Mouse (Mus musculus) forebrain, embryonic 10.5 days (tissue): ENCODE measurements around the gene Vps13a. TPM values are rescaled to one million over a fixed set of nuclear protein-coding genes. Genes with fewer than 3 reads are reported as not detected.
A peak's percentile ranks its signal among the peaks of the same experiment; 100 is the strongest.
"Not testable (repeated sequence)": the region's sequence is repeated elsewhere in the genome, so short reads cannot be mapped to it uniquely, and the experiment has no call there.

ENCODE experiments used
- DNase-seq: peaks from one replicate; pipeline ENCODE4 v3.0.0-alpha.2; 2017; ENCODE audit warnings: low spot score; ENCODE audit errors: extremely low spot score
- H3K27ac ChIP-seq: fragments of 300-500 bp; sonication (generic); 2 replicates; pipeline ENCODE4 v1.5.1; 2016; ENCODE audit warnings: mild to moderate bottlenecking
- H3K27me3 ChIP-seq: fragments of 300-500 bp; sonication (generic); 2 replicates; pipeline ENCODE4 v1.6.1; 2016; ENCODE audit warnings: mild to moderate bottlenecking; ENCODE audit not compliant: poor library complexity, severe bottlenecking
- H3K36me3 ChIP-seq: fragments of 300-500 bp; sonication (generic); replicated peaks from 2 replicates; pipeline ENCODE4 v1.6.1; 2016; ENCODE audit warnings: mild to moderate bottlenecking, moderate library complexity
- H3K4me1 ChIP-seq: fragments of 300-500 bp; sonication (generic); 2 replicates; pipeline ENCODE4 v1.6.1; 2016
- H3K4me3 ChIP-seq: fragments of 300-500 bp; sonication (generic); 2 replicates; pipeline ENCODE4 v1.5.1; 2016; ENCODE audit warnings: mild to moderate bottlenecking, moderate library complexity
- H3K9me3 ChIP-seq: fragments of 300-500 bp; sonication (generic); 2 replicates; pipeline ENCODE4 v1.6.1; 2016; ENCODE audit warnings: mild to moderate bottlenecking, moderate library complexity
- WGBS: fragments of 180-500 bp; shearing (Covaris S2); methylation state at CpG from one replicate; pipeline ENCODE4 v1.1.7; 2016; 5-methylcytosine and 5-hydroxymethylcytosine counted together
- polyA plus RNA-seq: library from polyadenylated mRNA; unstranded; fragments of >200 nt; fragmentation: Nextera tagmentation; extraction: Ambion mirVana; gene quantifications from 2 replicates; pipeline ENCODE4 v1.2.1, GENCODE M21; 2016

The Vps13a gene
- polyA plus RNA-seq, 1 experiment from 2014 or later = 12.7 TPM

- H3K4me1 ChIP-seq = peaks cover 11% of the 10 kb centered on the region
- WGBS = 26% methylated on average over 3 of the region's 3 CpGs
- no peaks in the 10 kb centered on the region for H3K36me3 ChIP-seq
- H3K27ac ChIP-seq = no peak overlapping the region
- peaks cover 19% of the 10 kb centered on the region for H3K27me3 ChIP-seq
- H3K4me3 ChIP-seq = no peak overlapping the region
- no peak for DNase-seq
- H3K9me3 ChIP-seq = no peaks in the 10 kb centered on the region
Observed at GRCm38 (mm10) chr19:16784879-16785278, 4.1 kb upstream of the Vps13a start.

GRCm38 (mm10) chr19:16781406-16782019 lies 780 bp upstream of the Vps13a start:
- WGBS = 14% methylated on average over 10 of the region's 10 CpGs
- H3K4me1 ChIP-seq = peaks cover 18% of the 10 kb centered on the region
- H3K27ac ChIP-seq = peak overlapping the region; percentile 87
- H3K4me3 ChIP-seq = peak overlapping the region; percentile 79
- H3K36me3 ChIP-seq = no peaks in the 10 kb centered on the region
- H3K27me3 ChIP-seq = peaks cover 27% of the 10 kb centered on the region
- no peaks in the 10 kb centered on the region for H3K9me3 ChIP-seq
- no peak for DNase-seq

GRCm38 (mm10) chr19:16780251-16780783 lies 416 bp downstream of the Vps13a start:
- H3K4me1 ChIP-seq = peaks cover 18% of the 10 kb centered on the region
- peak; percentile 51 for DNase-seq
- peak overlapping the region; percentile 79 for H3K4me3 ChIP-seq
- peak overlapping the region; percentile 87 for H3K27ac ChIP-seq
- H3K27me3 ChIP-seq = peaks cover 27% of the 10 kb centered on the region
- H3K36me3 ChIP-seq = no peaks in the 10 kb centered on the region
- WGBS = under 1% methylated on average over 55 of the region's 55 CpGs
- H3K9me3 ChIP-seq = no peaks in the 10 kb centered on the region

GRCm38 (mm10) chr19:16779786-16780185 lies 947 bp downstream of the Vps13a start:
- Histone ChIP-seq H3K27me3 (peaks cover 27% of the 10 kb centered on the region), H3K36me3 (no peaks in the 10 kb centered on the region), H3K4me1 (peaks cover 18% of the 10 kb centered on the region), H3K27ac (0 out of 2 replicates have a peak overlapping the region, but pooled peaks have one; percentile 87), H3K4me3 (peak overlapping the region; percentile 79), H3K9me3 (no peaks in the 10 kb centered on the region)
- DNase-seq = no peak
- 18% methylated on average over 8 of the region's 8 CpGs for WGBS

GRCm38 (mm10) chr19:16779281-16779680 lies 1.5 kb downstream of the Vps13a start:
- Histone ChIP-seq H3K27ac (no peak overlapping the region), H3K9me3 (no peaks in the 10 kb centered on the region), H3K27me3 (peaks cover 27% of the 10 kb centered on the region), H3K4me1 (peaks cover 18% of the 10 kb centered on the region), H3K36me3 (no peaks in the 10 kb centered on the region), H3K4me3 (peak overlapping the region; percentile 79; the same call in 1 of the 2 replicates)
- no peak for DNase-seq
- WGBS = 71% methylated on average over 5 of the region's 5 CpGs

GRCm38 (mm10) chr19:16778578-16778977 lies 2.2 kb downstream of the Vps13a start:
- DNase-seq = no peak
- WGBS = 88% methylated on average over 6 of the region's 6 CpGs
- no peaks in the 10 kb centered on the region for H3K9me3 ChIP-seq

GRCm38 (mm10) chr19:16777901-16778300 lies 2.8 kb downstream of the Vps13a start:
- Histone ChIP-seq H3K4me1 (peaks cover 18% of the 10 kb centered on the region), H3K9me3 (no peaks in the 10 kb centered on the region), H3K27me3 (peaks cover 21% of the 10 kb centered on the region), H3K36me3 (no peaks in the 10 kb centered on the region), H3K27ac (no peak overlapping the region), H3K4me3 (no peak overlapping the region)
- WGBS = 79% methylated on average over 3 of the region's 3 CpGs
- DNase-seq = no peak

More at GRCm38 (mm10) chr19:16778578-16778977, 2.2 kb downstream of the Vps13a start:
- peaks cover 27% of the 10 kb centered on the region for H3K27me3 ChIP-seq
- H3K4me1 ChIP-seq = peaks cover 18% of the 10 kb centered on the region
- no peak overlapping the region for H3K4me3 ChIP-seq
- H3K36me3 ChIP-seq = no peaks in the 10 kb centered on the region
- no peak overlapping the region for H3K27ac ChIP-seq

GRCm38 (mm10) chr19:16777391-16777790 lies 3.3 kb downstream of the Vps13a start:
- not testable (repeated sequence) for H3K36me3 ChIP-seq, H3K27ac ChIP-seq, H3K9me3 ChIP-seq, DNase-seq, H3K4me3 ChIP-seq
- peaks cover 18% of the 10 kb centered on the region for H3K4me1 ChIP-seq
- H3K27me3 ChIP-seq = peaks cover 16% of the 10 kb centered on the region

- Histone ChIP-seq H3K27ac (no peak overlapping the region), H3K27me3 (no peaks in the 10 kb centered on the region), H3K36me3 (no peaks in the 10 kb centered on the region), H3K9me3 (no peaks in the 10 kb centered on the region), H3K4me1 (no peaks in the 10 kb centered on the region), H3K4me3 (no peak overlapping the region)
- 75% methylated on average over 11 of the region's 11 CpGs for WGBS
- no peak for DNase-seq
Observed at GRCm38 (mm10) chr19:16773237-16774016, 7.3 kb downstream of the Vps13a start.

- H3K4me3 ChIP-seq = no peak overlapping the region
- DNase-seq = no peak
- 91% methylated on average over 2 of the region's 2 CpGs for whole genome bisulfite sequencing
Observed at GRCm38 (mm10) chr19:16767407-16767806, 13.3 kb downstream of the Vps13a start.

GRCm38 (mm10) chr19:16757439-16757838 lies 23.3 kb downstream of the Vps13a start:
- 93% methylated on average over 9 of the region's 9 CpGs for WGBS
- H3K4me3 ChIP-seq, H3K36me3 ChIP-seq, H3K27ac ChIP-seq, DNase-seq, H3K4me1 ChIP-seq, H3K27me3 ChIP-seq, H3K9me3 ChIP-seq: not testable (repeated sequence)

More at GRCm38 (mm10) chr19:16767407-16767806, 13.3 kb downstream of the Vps13a start:
- no peaks in the 10 kb centered on the region for H3K9me3 ChIP-seq
- no peaks in the 10 kb centered on the region for H3K27me3 ChIP-seq
- H3K36me3 ChIP-seq = no peaks in the 10 kb centered on the region
- H3K27ac ChIP-seq = no peak overlapping the region
- H3K4me1 ChIP-seq = no peaks in the 10 kb centered on the region

- H3K9me3 ChIP-seq = no peaks in the 10 kb centered on the region
- H3K36me3 ChIP-seq = 0 out of 2 replicates have a peak, but pooled peaks cover 4% of the 10 kb centered on the region
- no peak for DNase-seq
- no peak overlapping the region for H3K27ac ChIP-seq
- no peaks in the 10 kb centered on the region for H3K4me1 ChIP-seq
- H3K27me3 ChIP-seq = no peaks in the 10 kb centered on the region
- no peak overlapping the region for H3K4me3 ChIP-seq
Observed at GRCm38 (mm10) chr19:16755854-16756253, 24.9 kb downstream of the Vps13a start.

GRCm38 (mm10) chr19:16755226-16755625 lies 25.5 kb downstream of the Vps13a start:
- H3K36me3 ChIP-seq = 0 out of 2 replicates have a peak, but pooled peaks cover 4% of the 10 kb centered on the region
- no peaks in the 10 kb centered on the region for H3K9me3 ChIP-seq
- no peak overlapping the region for H3K4me3 ChIP-seq
- no peaks in the 10 kb centered on the region for H3K27me3 ChIP-seq
- 91% methylated on average over 7 of the region's 7 CpGs for WGBS
- H3K4me1 ChIP-seq = no peaks in the 10 kb centered on the region
- no peak for DNase-seq
- H3K27ac ChIP-seq = no peak overlapping the region
